Mouse (Mus musculus): ENCODE data around the gene Kdsr. TPM values are rescaled to one million over a fixed set of nuclear protein-coding genes. Genes with fewer than 3 reads are reported as not detected.

Kdsr gene
- total and polyA plus RNA-seq, 2 experiments from 2014 or later = 15.8 to 17.8 TPM

DNA sequence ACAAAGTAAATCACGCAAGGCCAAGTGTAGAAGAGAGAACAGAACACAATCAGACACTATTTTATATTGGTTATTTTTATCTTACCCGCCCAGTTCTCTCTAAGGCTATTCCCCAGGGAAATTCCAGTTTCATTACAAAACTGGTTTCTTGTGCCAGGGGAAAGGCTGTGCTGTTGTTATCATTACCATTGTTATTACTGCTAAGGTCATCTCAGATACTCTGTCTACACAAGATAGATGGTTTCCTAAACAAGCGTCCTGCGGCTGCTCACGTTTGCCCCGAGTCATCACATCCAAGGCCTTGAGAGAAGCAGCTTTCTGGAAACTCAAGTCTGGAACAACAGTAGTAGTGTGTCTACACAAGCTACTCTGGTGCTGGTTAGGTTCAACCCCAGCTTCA is 65.2 kb downstream of the Kdsr start:
- ATAC-seq (no peak), DNase-seq (no peak)
- Histone ChIP-seq H3K36me3 (ENCODE audit: insufficient read depth) (no peaks in the 10 kb centered on the region), H3K4me2 (ENCODE audit: low read depth) (no peak overlapping the region), H3K4me1 (ENCODE audit: insufficient read depth) (no peaks in the 10 kb centered on the region), H3K27me3 (ENCODE audit: insufficient read depth, low read length) (no peaks in the 10 kb centered on the region), H3K9ac (no peak overlapping the region), H3K9me3 (ENCODE audit: low read length) (no peaks in the 10 kb centered on the region), H3K27ac (ENCODE audit: low read depth, low read length) (no peak overlapping the region), H3K4me3 (ENCODE audit: low read depth, low read length) (no peak overlapping the region)
- WGBS = 95% methylated on average over 6 of the region's 6 CpGs
- no peak for TF ChIP-seq CTCF (IDR thresholded peaks at IDR 0.05; ENCODE audit: low read depth)

DNA sequence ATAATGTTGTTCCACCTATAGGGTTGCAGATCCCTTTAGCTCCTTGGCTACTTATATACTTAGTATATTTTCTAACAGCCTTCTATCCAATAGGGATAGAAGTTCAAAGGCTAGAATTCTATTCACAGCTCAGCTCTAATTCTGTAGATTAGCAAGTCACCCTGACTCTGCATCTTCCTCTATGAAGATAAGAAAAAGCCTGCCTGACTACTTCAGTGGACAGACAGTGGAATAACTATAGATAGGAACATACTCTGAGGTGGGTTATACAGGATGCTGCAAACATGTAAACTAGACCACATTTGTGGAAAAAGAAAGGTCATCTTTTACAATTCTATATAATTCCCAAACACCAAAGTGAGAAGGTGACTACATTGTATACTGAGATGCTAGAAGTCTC is 66.9 kb downstream of the Kdsr start:
- Histone ChIP-seq H3K9ac (no peak overlapping the region), H3K4me1 (ENCODE audit: insufficient read depth) (no peaks in the 10 kb centered on the region), H3K4me2 (ENCODE audit: low read depth) (no peak overlapping the region), H3K36me3 (ENCODE audit: insufficient read depth) (no peaks in the 10 kb centered on the region), H3K9me3 (ENCODE audit: low read length) (no peaks in the 10 kb centered on the region), H3K27me3 (ENCODE audit: insufficient read depth, low read length) (no peaks in the 10 kb centered on the region), H3K4me3 (ENCODE audit: low read depth, low read length) (no peak overlapping the region), H3K27ac (ENCODE audit: low read depth, low read length) (no peak overlapping the region)
- no peak for ATAC-seq
- TF ChIP-seq CTCF (IDR thresholded peaks at IDR 0.05; ENCODE audit: low read depth) = no peak
- no peak for DNase-seq

- Histone ChIP-seq H3K27ac (ENCODE audit: low read depth, low read length) (no peak overlapping the region), H3K9ac (no peak overlapping the region), H3K9me3 (ENCODE audit: low read length) (no peaks in the 10 kb centered on the region), H3K36me3 (ENCODE audit: insufficient read depth) (no peaks in the 10 kb centered on the region), H3K4me3 (ENCODE audit: low read depth, low read length) (no peak overlapping the region), H3K27me3 (ENCODE audit: insufficient read depth, low read length) (no peaks in the 10 kb centered on the region), H3K4me2 (ENCODE audit: low read depth) (no peak overlapping the region), H3K4me1 (ENCODE audit: insufficient read depth) (no peaks in the 10 kb centered on the region)
- peak; percentile 83 for DNase-seq
- 38% methylated on average over 6 of the region's 6 CpGs for WGBS
- no peak for TF ChIP-seq CTCF (IDR thresholded peaks at IDR 0.05; ENCODE audit: low read depth)
- ATAC-seq = peak; percentile 92
Observed at GRCm38 (mm10) chr1:106690887-106691286, 68.6 kb downstream of the Kdsr start.

DNA sequence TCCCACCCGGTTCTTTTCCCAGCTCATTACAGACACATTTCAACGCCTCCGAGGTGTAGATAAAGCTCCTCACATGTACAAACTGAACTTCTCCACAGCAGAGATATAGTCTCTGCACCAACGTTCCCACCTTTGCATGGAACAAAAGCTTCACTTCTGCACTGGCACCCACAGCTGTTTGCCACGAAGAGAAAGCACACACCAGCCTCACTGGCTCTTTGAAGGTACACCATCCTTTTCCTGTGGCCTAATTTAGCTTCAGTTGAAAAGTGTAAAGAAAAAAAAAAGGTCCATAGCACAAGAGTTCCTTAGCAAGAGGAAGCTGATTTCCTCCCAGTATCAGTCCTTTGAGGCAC is 71.4 kb downstream of the Kdsr start:
- Histone ChIP-seq H3K27me3 (ENCODE audit: insufficient read depth, low read length) (no peaks in the 10 kb centered on the region), H3K4me3 (ENCODE audit: low read depth, low read length) (no peak overlapping the region), H3K27ac (ENCODE audit: low read depth, low read length) (no peak overlapping the region), H3K9me3 (ENCODE audit: low read length) (no peaks in the 10 kb centered on the region), H3K4me2 (ENCODE audit: low read depth) (no peak overlapping the region), H3K4me1 (ENCODE audit: insufficient read depth) (no peaks in the 10 kb centered on the region), H3K36me3 (ENCODE audit: insufficient read depth) (no peaks in the 10 kb centered on the region), H3K9ac (no peak overlapping the region)
- no peak for TF ChIP-seq CTCF (IDR thresholded peaks at IDR 0.05; ENCODE audit: low read depth)
- DNase-seq (no peak), ATAC-seq (no peak)
- 82% methylated on average over 5 of the region's 5 CpGs for WGBS

DNA sequence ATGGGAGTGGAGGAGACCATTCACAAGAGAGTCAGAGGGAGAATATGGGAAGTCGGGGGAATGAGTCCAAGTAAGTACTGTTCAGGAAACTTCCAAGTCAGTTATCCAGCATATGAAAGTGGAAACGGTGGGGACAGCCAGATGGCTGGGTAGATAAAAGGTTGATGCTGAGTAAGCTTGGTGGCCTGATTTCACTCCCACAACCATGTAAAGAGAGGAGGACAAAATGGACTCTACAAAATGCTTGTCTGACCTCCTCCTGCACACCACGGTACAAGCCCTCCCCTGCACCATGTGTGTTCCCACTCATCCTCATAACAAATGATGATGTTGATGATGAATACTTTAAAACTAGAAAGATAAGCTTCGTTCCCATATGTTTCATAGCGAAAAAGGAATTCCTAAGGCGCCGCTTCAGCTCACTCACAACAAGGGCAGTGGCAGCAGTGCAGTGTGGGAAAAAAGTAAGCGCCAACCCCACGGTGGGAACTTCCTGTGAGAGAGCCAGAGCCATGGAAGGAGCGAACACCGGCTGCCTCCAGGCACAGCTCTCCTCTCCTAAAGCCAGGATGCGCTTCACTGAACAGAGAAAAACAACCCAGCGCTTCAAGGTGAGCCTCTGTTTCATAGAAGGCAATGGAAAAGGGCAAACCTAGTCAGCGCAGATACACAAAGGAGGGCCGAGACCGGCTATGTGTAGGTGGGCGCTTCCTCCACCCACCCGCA is 71.9 kb downstream of the Kdsr start:
- no peaks in the 10 kb centered on the region for H3K36me3 ChIP-seq (ENCODE audit: insufficient read depth)
- DNase-seq (no peak), ATAC-seq (no peak)
- H3K27me3 ChIP-seq (ENCODE audit: insufficient read depth, low read length) = no peaks in the 10 kb centered on the region
- TF ChIP-seq CTCF (IDR thresholded peaks at IDR 0.05; ENCODE audit: low read depth) = no peak
- H3K4me1 ChIP-seq (ENCODE audit: insufficient read depth) = no peaks in the 10 kb centered on the region
- WGBS = 85% methylated on average over 18 of the region's 18 CpGs
- no peak overlapping the region for H3K4me2 ChIP-seq (ENCODE audit: low read depth)
- no peaks in the 10 kb centered on the region for H3K9me3 ChIP-seq (ENCODE audit: low read length)
- H3K4me3 ChIP-seq (ENCODE audit: low read depth, low read length) = no peak overlapping the region
- H3K27ac ChIP-seq (ENCODE audit: low read depth, low read length) = no peak overlapping the region
- no peak overlapping the region for H3K9ac ChIP-seq

DNA sequence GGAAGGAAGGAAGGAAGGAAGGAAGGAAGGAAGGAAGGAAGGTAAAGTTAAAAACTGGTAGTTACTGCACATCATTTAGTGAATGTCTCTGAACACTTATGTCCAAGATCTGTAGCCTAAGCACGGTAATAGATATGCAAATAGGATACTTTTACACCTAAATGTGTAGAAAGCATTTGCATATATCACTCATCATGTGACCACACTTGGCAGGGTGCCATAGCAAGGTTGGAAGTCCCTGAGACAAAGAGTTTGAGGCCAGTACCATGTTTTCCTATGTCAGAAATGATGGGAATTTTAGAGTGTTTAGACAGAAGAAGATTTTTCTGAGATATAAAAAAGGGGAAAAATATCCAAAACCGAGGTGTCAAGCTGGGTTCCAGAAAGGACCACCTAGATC is 73.8 kb downstream of the Kdsr start:
- Histone ChIP-seq H3K36me3 (ENCODE audit: insufficient read depth) (no peaks in the 10 kb centered on the region), H3K4me1 (ENCODE audit: insufficient read depth) (no peaks in the 10 kb centered on the region), H3K27ac (ENCODE audit: low read depth, low read length) (no peak overlapping the region), H3K9ac (no peak overlapping the region), H3K27me3 (ENCODE audit: insufficient read depth, low read length) (no peaks in the 10 kb centered on the region), H3K4me2 (ENCODE audit: low read depth) (no peak overlapping the region), H3K4me3 (ENCODE audit: low read depth, low read length) (no peak overlapping the region), H3K9me3 (ENCODE audit: low read length) (no peaks in the 10 kb centered on the region)
- TF ChIP-seq CTCF (IDR thresholded peaks at IDR 0.05; ENCODE audit: low read depth) = no peak
- DNase-seq (no peak), ATAC-seq (no peak)
- 48% methylated on average over 2 of the region's 2 CpGs for WGBS

DNA sequence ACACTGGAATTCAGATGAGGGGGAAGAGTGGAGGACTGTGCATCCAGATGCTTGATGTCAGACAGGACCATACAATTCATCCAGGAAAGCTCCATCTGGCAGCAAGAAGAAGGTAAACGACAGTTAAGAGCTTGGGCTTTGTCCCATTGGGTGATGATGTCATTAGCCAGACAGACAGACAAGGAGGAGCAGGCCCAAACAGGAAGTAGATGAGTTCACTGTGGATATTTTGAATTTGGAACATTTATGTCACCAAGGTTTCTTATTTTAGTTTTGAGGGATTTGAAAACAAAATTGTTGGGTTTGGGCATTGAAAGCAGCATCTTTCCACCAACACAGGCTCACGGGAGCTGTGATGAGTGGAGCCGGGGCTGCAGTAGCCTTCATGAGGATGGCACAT is 75.0 kb downstream of the Kdsr start:
- no peak for TF ChIP-seq CTCF (IDR thresholded peaks at IDR 0.05; ENCODE audit: low read depth)
- Histone ChIP-seq H3K9ac (no peak overlapping the region), H3K36me3 (ENCODE audit: insufficient read depth) (no peaks in the 10 kb centered on the region), H3K4me1 (ENCODE audit: insufficient read depth) (no peaks in the 10 kb centered on the region), H3K4me3 (ENCODE audit: low read depth, low read length) (no peak overlapping the region), H3K27me3 (ENCODE audit: insufficient read depth, low read length) (no peaks in the 10 kb centered on the region), H3K9me3 (ENCODE audit: low read length) (no peaks in the 10 kb centered on the region), H3K27ac (ENCODE audit: low read depth, low read length) (no peak overlapping the region), H3K4me2 (ENCODE audit: low read depth) (no peak overlapping the region)
- 83% methylated on average over 3 of the region's 3 CpGs for WGBS
- no peak for DNase-seq
- no peak for ATAC-seq

All from forebrain, postnatal 0 days (tissue).